Mouse (Mus musculus) thymus, adult 2 months (tissue): ENCODE data around the gene Serpina3g.

Experiments used
- CTCF ChIP-seq: fragments of 200-500 bp; IDR thresholded peaks from 2 replicates; pipeline ENCODE4 v1.5.1; 2012; ENCODE audit warnings: mild to moderate bottlenecking, control low read depth, low read length, moderate library complexity, borderline replicate concordance; ENCODE audit not compliant: control insufficient read depth, poor library complexity, insufficient read depth; ENCODE audit errors: extremely low read depth
- POLR2A ChIP-seq: fragments of 200-500 bp; IDR thresholded peaks from 2 replicates; pipeline ENCODE4 v1.6.1; 2012; ENCODE audit warnings: mild to moderate bottlenecking, low read length, control low read depth, moderate library complexity; ENCODE audit not compliant: control insufficient read depth, poor library complexity, insufficient read depth; ENCODE audit errors: extremely low read depth

DNA sequence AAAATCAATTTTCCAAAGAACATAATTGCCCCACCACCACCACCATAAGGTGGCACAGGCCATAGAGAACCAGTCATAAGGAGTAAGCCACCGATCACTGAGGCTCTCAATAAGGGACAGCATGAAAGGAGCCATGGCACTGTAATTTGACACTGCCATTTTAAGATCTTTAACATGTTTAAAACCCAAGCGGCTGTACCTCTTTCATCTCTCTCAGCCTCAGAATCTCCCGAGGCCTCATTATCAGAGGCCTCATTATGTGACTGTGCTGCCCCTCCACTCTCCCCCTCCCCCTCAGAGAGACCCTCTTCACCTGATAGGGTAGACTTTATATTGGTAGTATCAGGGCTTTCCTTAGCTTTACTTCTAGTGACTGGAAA is 43.0 kb downstream of the Serpina3g start:
- no peak for TF ChIP-seq CTCF
- TF ChIP-seq POLR2A, result no peak
